Mouse (Mus musculus): ENCODE measurements at regions not wholly inside any gene's neighbourhood (a gene's known extent, or its start where the extent isn't known, plus 50 kb on each side); places are given as distances from the start of the nearest gene placed in this dataset.
"Not testable (repeated sequence)": the region's sequence is repeated elsewhere in the genome, so short reads cannot be mapped to it uniquely, and the experiment has no call there.

DNA sequence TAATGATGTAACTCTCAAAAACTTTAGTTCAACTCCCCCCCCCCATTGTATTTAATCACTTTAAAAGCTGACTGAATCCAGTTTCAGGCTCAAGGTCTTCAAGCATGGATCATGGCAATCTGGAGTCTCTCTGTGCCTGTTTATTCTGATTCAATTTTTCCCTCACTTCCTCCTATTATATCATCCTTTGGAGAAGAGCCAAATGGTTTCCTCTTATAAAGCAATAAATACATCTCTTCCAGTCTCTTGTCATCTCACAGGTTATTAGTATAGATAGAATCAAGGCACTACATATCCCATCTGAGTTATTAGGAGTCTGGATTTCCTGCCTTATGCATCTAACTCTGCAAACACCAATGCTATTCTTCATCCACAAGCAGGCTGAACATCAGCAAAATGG is 530.2 kb upstream of the Pdcd1 start:
- ATAC-seq (ENCODE audit: low read depth), result no peak
- H3K9ac ChIP-seq, result no peak overlapping the region
- no peaks in the 10 kb centered on the region for H3K9me3 ChIP-seq
- no peaks in the 10 kb centered on the region for H3K27me3 ChIP-seq
- no peak overlapping the region for H3K27ac ChIP-seq (replicated peaks)
- H3K4me3 ChIP-seq, result no peak overlapping the region
- H3K4me1 ChIP-seq (replicated peaks), result no peaks in the 10 kb centered on the region
- no peak overlapping the region for H3K4me2 ChIP-seq
- H3K36me3 ChIP-seq, result no peaks in the 10 kb centered on the region

DNA sequence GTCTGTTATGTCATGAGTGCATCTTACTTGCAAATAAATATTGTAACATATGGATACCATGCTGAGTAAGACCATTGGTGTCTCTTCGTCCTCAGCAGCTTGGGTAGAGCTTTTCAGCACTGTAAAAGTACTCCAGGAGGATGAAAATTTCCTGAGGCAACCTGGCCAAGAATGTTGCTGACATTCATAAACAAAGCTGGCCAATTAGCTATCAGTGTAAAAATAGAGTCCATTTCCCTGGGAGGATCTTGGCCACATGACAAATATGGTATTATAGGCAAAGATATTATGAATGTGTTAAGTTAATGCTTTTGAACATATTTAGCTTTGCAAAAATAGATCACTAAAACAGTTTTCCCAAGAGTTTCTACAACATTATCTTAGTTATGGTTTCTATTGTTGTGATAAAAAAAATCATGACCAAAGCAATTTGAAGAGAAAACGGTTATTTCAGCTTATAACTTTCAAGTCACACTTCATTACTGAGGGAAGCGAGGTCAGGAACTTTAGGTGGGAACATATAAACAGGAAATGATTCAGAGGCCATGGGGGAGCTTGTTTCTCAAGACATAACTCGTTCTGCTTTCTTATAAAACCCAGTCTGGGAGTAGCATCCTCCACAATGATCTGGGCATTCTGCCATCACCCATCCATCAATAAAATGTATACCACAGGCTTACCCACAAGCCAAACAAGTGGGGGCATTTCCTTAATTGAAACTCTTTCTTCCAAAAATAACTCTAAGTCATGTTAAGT is 529.5 kb upstream of the Pdcd1 start:
- Histone ChIP-seq H3K4me3 (no peak overlapping the region), H3K4me1 (replicated peaks) (no peaks in the 10 kb centered on the region), H3K36me3 (no peaks in the 10 kb centered on the region), H3K9ac (no peak overlapping the region), H3K27ac (replicated peaks) (no peak overlapping the region), H3K4me2 (no peak overlapping the region), H3K9me3 (no peaks in the 10 kb centered on the region), H3K27me3 (no peaks in the 10 kb centered on the region)
- 67% methylated on average over 4 of the region's 4 CpGs for WGBS
- no peak for ATAC-seq (ENCODE audit: low read depth)

DNA sequence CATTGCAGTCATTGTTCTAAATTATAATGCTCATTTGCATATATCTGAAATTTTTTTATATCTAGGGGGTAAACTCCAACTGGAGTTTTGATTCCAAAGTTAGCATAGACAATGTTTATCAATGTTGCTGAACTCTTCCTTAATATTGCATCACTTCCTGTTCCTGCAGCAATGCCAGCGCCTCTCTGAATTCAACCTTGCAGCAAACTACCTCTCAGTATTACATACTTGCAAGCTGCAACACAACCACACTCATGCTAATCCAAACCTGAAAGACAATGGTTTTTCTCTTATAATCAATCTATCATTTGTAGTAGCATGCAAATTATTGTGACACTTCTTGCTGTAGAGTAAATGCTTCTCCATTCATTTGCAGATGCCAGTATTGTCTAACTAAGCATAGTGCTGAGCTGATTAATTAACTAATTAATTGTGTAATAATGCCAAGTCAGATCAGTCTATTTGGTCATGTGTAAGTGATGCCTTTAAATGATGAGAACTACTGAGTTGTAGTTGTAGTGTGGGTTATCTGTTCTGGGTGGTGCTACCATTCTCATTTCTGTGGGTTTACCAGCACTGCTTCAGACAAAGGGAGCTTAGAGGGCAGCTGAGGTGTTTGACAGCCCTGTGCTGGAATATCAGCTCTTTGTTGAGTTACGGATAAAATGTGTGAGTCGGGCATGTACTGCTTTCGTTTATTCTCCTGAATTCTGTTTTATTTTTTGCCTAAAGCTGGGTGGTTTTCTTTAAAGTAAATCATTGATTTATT is 480.6 kb upstream of the Pdcd1 start:
- ATAC-seq (ENCODE audit: low read depth), result no peak
- H3K27me3 ChIP-seq, result no peaks in the 10 kb centered on the region
- H3K9me3 ChIP-seq, result no peaks in the 10 kb centered on the region
- no peaks in the 10 kb centered on the region for H3K36me3 ChIP-seq
- H3K4me3 ChIP-seq, result no peak overlapping the region
- H3K27ac ChIP-seq (replicated peaks), result no peak overlapping the region
- WGBS, result 87% methylated on average over 4 of the region's 4 CpGs
- H3K9ac ChIP-seq, result no peak overlapping the region
- no peaks in the 10 kb centered on the region for H3K4me1 ChIP-seq (replicated peaks)
- H3K4me2 ChIP-seq, result no peak overlapping the region

DNA sequence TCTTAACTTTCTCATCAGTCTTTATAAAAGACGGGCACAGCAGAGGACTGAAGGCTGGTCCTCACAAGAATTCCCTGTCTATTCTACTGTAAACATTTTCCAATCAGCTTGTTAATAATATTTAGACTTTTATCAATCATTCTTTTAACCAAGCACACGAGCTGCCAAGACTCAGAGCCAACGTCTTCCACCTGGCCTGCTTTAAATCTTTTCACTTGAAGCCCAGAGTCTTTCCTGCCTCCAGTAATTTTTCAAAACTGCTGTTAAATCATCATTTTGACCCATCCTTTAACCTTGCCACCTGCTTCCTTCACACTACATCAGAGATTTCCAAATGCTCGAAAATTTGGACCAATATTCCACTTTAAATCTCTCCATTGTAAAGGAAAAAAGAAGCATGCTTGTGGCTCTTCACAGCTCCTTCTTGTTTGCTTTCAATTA is 451.7 kb upstream of the Pdcd1 start:
- ATAC-seq (ENCODE audit: low read depth), result 0 out of 2 replicates have a peak, but pooled peaks have one; percentile 25
- Histone ChIP-seq H3K9ac (no peak overlapping the region), H3K4me2 (no peak overlapping the region), H3K36me3 (no peaks in the 10 kb centered on the region), H3K4me3 (no peak overlapping the region), H3K4me1 (replicated peaks) (0 out of 2 replicates have a peak, but pooled peaks cover 10% of the 10 kb centered on the region), H3K9me3 (no peaks in the 10 kb centered on the region), H3K27me3 (no peaks in the 10 kb centered on the region), H3K27ac (replicated peaks) (peak overlapping the region; percentile 54; the same call in 1 of the 2 replicates)
- WGBS, result 39% methylated on average over 4 of the region's 4 CpGs

DNA sequence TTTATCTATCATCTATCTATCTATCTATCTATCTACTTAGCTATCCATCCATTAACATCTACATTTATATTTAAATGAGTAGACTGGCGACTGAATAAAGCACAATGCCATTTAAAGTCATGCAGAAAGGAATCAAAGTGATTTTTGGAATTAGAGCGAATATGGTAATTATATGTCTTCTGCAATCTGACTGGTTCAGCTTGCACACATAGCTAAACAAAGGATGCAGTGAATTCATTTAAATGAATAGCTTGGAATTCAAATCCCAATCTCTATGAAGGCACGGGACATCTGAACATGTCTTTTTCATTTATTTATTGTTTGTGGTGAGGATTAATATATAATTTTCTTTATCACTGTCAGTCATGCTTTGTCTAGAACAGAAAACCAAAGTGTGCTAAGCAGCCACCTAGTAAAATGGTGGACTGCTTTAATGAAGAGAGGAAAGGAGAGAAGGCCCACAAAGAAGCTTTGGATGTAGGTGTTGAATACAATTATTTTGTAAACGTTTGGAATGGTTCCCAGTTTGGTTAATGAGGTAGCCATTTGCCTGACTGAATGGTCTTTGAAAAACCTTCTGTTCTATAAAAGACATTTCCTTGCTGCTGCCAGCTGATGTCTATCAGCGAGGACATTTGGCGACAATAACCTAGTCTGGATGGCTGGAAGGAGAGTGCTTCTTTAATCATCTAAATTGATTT is 451.2 kb upstream of the Pdcd1 start:
- peak; percentile 80 for ATAC-seq (ENCODE audit: low read depth)
- H3K9me3 ChIP-seq, result no peaks in the 10 kb centered on the region
- H3K27ac ChIP-seq (replicated peaks), result peak overlapping the region; percentile 54; the same call in 1 of the 2 replicates
- H3K9ac ChIP-seq, result no peak overlapping the region
- no peak overlapping the region for H3K4me3 ChIP-seq
- H3K27me3 ChIP-seq, result no peaks in the 10 kb centered on the region
- no peak overlapping the region for H3K4me2 ChIP-seq
- H3K4me1 ChIP-seq (replicated peaks), result 0 out of 2 replicates have a peak, but pooled peaks cover 10% of the 10 kb centered on the region
- 54% methylated on average over 6 of the region's 6 CpGs for WGBS
- H3K36me3 ChIP-seq, result no peaks in the 10 kb centered on the region

DNA sequence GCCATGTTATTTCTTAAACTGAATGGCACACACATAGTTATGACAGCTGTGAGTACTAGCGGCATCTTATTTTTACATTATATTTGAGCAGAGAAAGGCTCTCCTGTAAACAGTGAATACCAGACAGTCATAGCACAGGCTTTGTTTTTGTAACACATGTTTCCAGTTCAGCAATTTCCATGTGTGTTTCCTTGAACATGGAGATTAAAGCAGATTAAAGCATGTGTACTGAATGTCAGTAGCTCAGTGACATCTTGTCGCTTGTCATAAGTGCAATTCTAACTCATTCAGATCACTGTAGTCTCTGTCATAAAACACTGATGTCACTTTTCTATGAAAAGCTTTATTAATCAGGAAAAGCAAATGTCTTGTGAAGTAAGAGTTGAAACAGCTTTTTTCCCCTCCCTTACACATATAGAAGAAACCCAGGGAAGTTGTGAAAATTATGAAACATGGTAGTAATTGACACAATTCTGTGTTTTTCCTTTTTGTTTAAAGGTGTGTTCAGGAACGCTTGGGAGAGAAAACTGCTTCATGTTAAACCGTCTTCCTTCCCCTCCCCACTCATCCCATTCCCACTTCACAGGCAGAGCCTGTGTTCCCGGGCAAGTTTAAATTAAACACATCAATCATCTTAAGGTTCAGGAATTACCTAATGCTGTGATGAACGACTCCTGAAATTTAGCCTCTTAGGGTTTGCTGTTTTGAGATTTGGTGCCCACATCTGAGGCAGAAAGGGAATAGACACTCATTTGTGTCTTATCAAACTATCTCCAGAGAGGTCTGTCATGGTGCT is 449.9 kb upstream of the Pdcd1 start:
- H3K9me3 ChIP-seq, result no peaks in the 10 kb centered on the region
- peak overlapping the region; percentile 42; the same call in 1 of the 2 replicates for H3K27ac ChIP-seq (replicated peaks)
- 0 out of 2 replicates have a peak, but pooled peaks cover 10% of the 10 kb centered on the region for H3K4me1 ChIP-seq (replicated peaks)
- no peaks in the 10 kb centered on the region for H3K27me3 ChIP-seq
- no peak overlapping the region for H3K4me2 ChIP-seq
- ATAC-seq (ENCODE audit: low read depth), result peak; percentile 73
- no peak overlapping the region for H3K4me3 ChIP-seq
- WGBS, result 50% methylated on average over 6 of the region's 6 CpGs
- no peaks in the 10 kb centered on the region for H3K36me3 ChIP-seq
- no peak overlapping the region for H3K9ac ChIP-seq

DNA sequence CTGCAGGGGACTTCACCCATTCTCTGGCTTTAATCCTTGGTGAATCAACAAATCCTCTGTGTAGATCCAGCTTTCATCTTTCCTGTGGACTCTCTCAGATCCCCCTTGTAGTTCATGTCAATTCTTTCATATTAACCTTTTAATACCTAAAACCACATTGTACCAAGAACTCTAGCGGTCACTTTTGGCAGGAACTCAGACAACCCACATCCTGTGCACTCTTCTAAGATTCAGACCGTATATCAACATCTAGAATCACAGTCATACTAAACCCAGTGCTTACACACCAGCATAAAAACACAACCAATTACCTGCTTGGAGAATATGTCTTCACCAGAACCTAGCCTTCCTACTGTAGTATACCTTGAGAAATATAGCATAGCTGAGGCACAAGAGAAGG is 444.6 kb upstream of the Pdcd1 start:
- Histone ChIP-seq H3K4me2 (no peak overlapping the region), H3K27me3 (no peaks in the 10 kb centered on the region), H3K9ac (no peak overlapping the region), H3K36me3 (no peaks in the 10 kb centered on the region), H3K27ac (replicated peaks) (no peak overlapping the region), H3K4me3 (no peak overlapping the region), H3K4me1 (replicated peaks) (0 out of 2 replicates have a peak, but pooled peaks cover 4% of the 10 kb centered on the region), H3K9me3 (no peaks in the 10 kb centered on the region)
- ATAC-seq (ENCODE audit: low read depth), result no peak
- WGBS, result 88% methylated on average over 2 of the region's 2 CpGs

DNA sequence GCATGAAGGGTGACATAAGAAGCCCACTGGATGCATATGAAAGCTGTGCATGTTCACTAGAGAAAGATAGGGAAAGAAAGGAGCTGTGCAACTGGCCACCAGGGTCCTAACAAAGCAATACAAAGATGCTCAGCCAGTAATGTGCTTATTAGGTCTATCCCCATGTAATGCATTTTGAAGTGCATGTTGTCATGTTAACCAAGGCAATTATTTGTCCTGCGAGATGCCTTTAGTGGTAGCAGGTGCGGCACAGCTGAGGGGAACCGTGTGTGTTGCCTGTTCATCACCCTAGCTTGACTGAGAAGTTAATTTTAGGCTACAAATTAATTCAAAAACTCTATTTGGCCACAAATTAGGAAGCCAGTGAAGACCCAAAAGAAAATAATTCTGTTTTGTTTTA is 444.0 kb upstream of the Pdcd1 start:
- H3K27me3 ChIP-seq, result no peaks in the 10 kb centered on the region
- 60% methylated on average over 3 of the region's 3 CpGs for WGBS
- no peak overlapping the region for H3K4me2 ChIP-seq
- peak; percentile 81 for ATAC-seq (ENCODE audit: low read depth)
- no peak overlapping the region for H3K4me3 ChIP-seq
- H3K36me3 ChIP-seq, result no peaks in the 10 kb centered on the region
- H3K9me3 ChIP-seq, result no peaks in the 10 kb centered on the region
- H3K4me1 ChIP-seq (replicated peaks), result 0 out of 2 replicates have a peak, but pooled peaks cover 3% of the 10 kb centered on the region
- H3K27ac ChIP-seq (replicated peaks), result no peak overlapping the region
- no peak overlapping the region for H3K9ac ChIP-seq

DNA sequence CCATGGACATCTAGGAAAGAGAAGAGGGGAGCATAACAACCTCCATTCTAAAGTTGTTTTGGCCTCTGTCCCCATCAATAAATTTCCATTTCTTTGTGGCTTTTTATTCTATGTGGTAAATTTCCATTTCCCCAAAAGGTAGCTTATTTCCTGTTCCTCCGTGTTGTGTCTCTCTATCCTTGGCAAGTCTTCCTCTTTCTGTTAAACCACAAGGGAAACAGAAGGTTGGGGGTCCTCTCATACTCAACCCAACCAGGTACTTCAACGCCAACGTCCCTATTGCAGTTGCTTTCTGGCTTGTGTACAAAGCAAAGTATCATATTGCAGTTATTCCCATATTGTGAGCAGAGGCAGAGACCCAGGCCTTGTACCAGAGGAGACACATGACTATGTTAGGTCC is 434.7 kb upstream of the Pdcd1 start:
- WGBS, result 86% methylated on average over 3 of the region's 3 CpGs
- H3K9ac ChIP-seq, result no peak overlapping the region
- no peaks in the 10 kb centered on the region for H3K4me1 ChIP-seq (replicated peaks)
- H3K9me3 ChIP-seq, result no peaks in the 10 kb centered on the region
- H3K27ac ChIP-seq (replicated peaks), result no peak overlapping the region
- no peak overlapping the region for H3K4me2 ChIP-seq
- no peak for ATAC-seq (ENCODE audit: low read depth)
- no peaks in the 10 kb centered on the region for H3K36me3 ChIP-seq
- H3K4me3 ChIP-seq, result no peak overlapping the region
- no peaks in the 10 kb centered on the region for H3K27me3 ChIP-seq

DNA sequence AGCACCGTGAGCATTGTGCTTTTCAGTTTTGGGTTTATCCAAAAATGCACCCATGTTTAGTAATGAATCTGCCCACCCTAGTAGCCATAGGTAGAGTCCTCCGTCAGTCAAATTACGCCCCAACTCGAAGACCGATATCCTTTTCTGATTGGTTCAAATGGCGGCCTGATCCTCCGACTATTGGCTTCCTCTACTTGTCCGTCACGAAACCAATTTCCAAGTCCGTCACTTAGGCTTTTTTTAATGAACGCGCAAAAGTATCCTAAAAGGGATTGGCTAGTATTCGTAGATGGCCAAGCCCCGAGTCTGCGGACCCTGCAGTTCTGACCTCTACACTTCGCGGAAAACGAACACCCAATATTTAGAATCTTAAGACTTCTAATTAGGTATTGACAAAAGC is 417.5 kb upstream of the Pdcd1 start:
- H3K36me3 ChIP-seq; H3K9ac ChIP-seq; H3K4me2 ChIP-seq; H3K9me3 ChIP-seq; H3K27me3 ChIP-seq; H3K4me1 ChIP-seq (replicated peaks); H3K4me3 ChIP-seq; H3K27ac ChIP-seq (replicated peaks): not testable (repeated sequence)
- ATAC-seq (ENCODE audit: low read depth), result peak; percentile 86
- WGBS, result 96% methylated on average over 18 of the region's 18 CpGs

DNA sequence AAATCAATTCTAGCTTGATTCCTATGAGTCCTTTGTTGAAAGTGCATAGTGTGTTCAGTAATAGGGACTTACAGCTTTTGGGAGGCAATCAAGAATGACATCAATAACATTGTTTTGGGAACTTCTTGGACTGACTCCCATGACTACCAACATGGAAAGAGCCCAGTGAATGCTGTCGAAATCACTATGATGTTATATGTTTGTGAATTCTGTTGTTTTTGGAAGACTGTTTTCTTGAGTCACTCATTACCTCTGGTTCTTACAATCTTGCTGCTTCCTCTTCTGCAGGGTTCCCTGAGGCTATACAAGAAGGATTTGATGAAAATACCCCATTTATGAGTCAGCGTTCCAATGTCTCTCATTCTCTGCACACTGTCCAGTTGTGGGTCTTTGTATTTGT is 371.4 kb upstream of the Pdcd1 start:
- Histone ChIP-seq H3K4me2 (no peak overlapping the region), H3K27ac (replicated peaks) (no peak overlapping the region), H3K36me3 (no peaks in the 10 kb centered on the region), H3K4me3 (no peak overlapping the region), H3K9me3 (no peaks in the 10 kb centered on the region), H3K27me3 (no peaks in the 10 kb centered on the region), H3K9ac (no peak overlapping the region), H3K4me1 (replicated peaks) (no peaks in the 10 kb centered on the region)
- 92% methylated on average over 2 of the region's 2 CpGs for WGBS
- ATAC-seq (ENCODE audit: low read depth), result no peak

Data from neural tube, embryonic 13.5 days (tissue).